In genomic region chr4:47251693-47252435, GRCm38 (mm10) we compare ENCODE assay signal across 8 mouse cellular contexts. TPM values are rescaled to one million over a fixed set of nuclear protein-coding genes. Genes with fewer than 3 reads are reported as not detected.
DNase-seq lines count a peak whose midpoint lies in the region; ATAC-seq lines count a peak whose summit lies in the region.

No protein-coding gene starts in this region.

- DNase-seq in CD4-positive, CD25-positive, alpha-beta regulatory T cell, adult 2 months (ENCODE audit: low read depth, low spot score) = peak; percentile 42
- no peak for DNase-seq in lung, postnatal 14 days
- DNase-seq in heart, postnatal 14 days = peak; percentile 62 to 64
- peak; percentile 76 for DNase-seq in right cerebral cortex, postnatal 25 days
- no peak for DNase-seq in urinary bladder, postnatal 10 days (ENCODE audit: low spot score)

- no peak for ATAC-seq in CD4-positive, CD25-positive, alpha-beta regulatory T cell, adult 4 months
- ATAC-seq in lung, embryonic 16.5 days (ENCODE audit: low read depth) = peak; percentile 32; the same call in 1 of the 2 replicates
- no peak for ATAC-seq in midbrain, embryonic 15.5 days (replicated peaks)

- peak overlapping the region; percentile 13; the same call in 1 of the 2 replicates for H3K27ac ChIP-seq in lung, embryonic 16.5 days (ENCODE audit: low read length)
- H3K27ac ChIP-seq in midbrain, embryonic 15.5 days = no peak overlapping the region

- H3K27me3 ChIP-seq in lung, embryonic 16.5 days (ENCODE audit: control insufficient read depth, insufficient read depth, low read depth, low read length) = no peaks in the 10 kb centered on the region
- no peaks in the 10 kb centered on the region for H3K27me3 ChIP-seq in midbrain, embryonic 15.5 days (replicated peaks)

- H3K36me3 ChIP-seq in lung, embryonic 16.5 days (ENCODE audit: control insufficient read depth, insufficient read depth, low read length) = peaks cover 8% of the 10 kb centered on the region
- H3K36me3 ChIP-seq in midbrain, embryonic 15.5 days (replicated peaks) = no peaks in the 10 kb centered on the region

- H3K4me2 ChIP-seq in lung, embryonic 16.5 days (ENCODE audit: low read depth, low read length) = no peak overlapping the region
- H3K4me2 ChIP-seq in midbrain, embryonic 15.5 days = no peak overlapping the region

- intact Hi-C loops in heart, postnatal 14 days (cut with DNase I) = loop anchor here (5.0 to 10.0 kb wide), 5 partner anchors 45 to 567 kb away; partner anchors contain the start of genes Anks6, Col15a1 and Tgfbr1

- peaks cover 10% of the 10 kb centered on the region for H3K4me1 ChIP-seq in lung, embryonic 16.5 days (replicated peaks; ENCODE audit: control insufficient read depth, insufficient read depth, low read length)
- no peaks in the 10 kb centered on the region for H3K4me1 ChIP-seq in midbrain, embryonic 15.5 days

- H3K9me3 ChIP-seq in lung, embryonic 16.5 days (ENCODE audit: control insufficient read depth, low read length) = peaks cover 2% of the 10 kb centered on the region; the same call in 1 of the 2 replicates
- no peaks in the 10 kb centered on the region for H3K9me3 ChIP-seq in midbrain, embryonic 15.5 days

- no peak overlapping the region for H3K9ac ChIP-seq in lung, embryonic 16.5 days (ENCODE audit: low read length)
- H3K9ac ChIP-seq in midbrain, embryonic 15.5 days = no peak overlapping the region

- no peak overlapping the region for H3K4me3 ChIP-seq in lung, embryonic 16.5 days (ENCODE audit: low read length)
- no peak overlapping the region for H3K4me3 ChIP-seq in midbrain, embryonic 15.5 days

- 78% methylated on average over 11 of the region's 11 CpGs for WGBS in lung, embryonic 16.5 days
- 85% methylated on average over 11 of the region's 11 CpGs for WGBS in midbrain, embryonic 15.5 days

RNA-seq across cellular contexts. Expression of gene Col15a1, which starts 43.9 kb away (rescaled TPM):
- 1 to 10 TPM; 3.2 to 3.9 TPM for polyA plus RNA-seq in CD4-positive, CD25-positive, alpha-beta regulatory T cell, adult 4 months (2017; shearing (Covaris generic))
- polyA plus RNA-seq in lung, embryonic 16.5 days (2015; fragmentation: Nextera tagmentation; extraction: Ambion mirVana) = 31.0 TPM in 2 replicates
- total RNA-seq in heart, postnatal 14 days (2021) = 100 to 1,000 TPM; 237 to 250 TPM
- polyA plus RNA-seq in midbrain, embryonic 15.5 days (2015; fragmentation: Nextera tagmentation; extraction: Ambion mirVana) = 3.8 and 4.5 TPM in 2 replicates

Comparison
In these comparisons a context has a peak if more than half of its experiments do, and no peak if none do; other contexts are left out.
1. DNase-seq: peak in CD4-positive, CD25-positive, alpha-beta regulatory T cell, adult 2 months (single experiment), heart, postnatal 14 days (2 of 2) and right cerebral cortex, postnatal 25 days (single experiment); none in lung, postnatal 14 days (single experiment) and urinary bladder, postnatal 10 days (single experiment).